Mouse (Mus musculus) ovary, postnatal 36 days (tissue): ENCODE results near the gene Parl.

Experiments used
- DNase-seq: peaks from one replicate; pipeline ENCODE4 v3.0.0; 2022; ENCODE audit warnings: low spot score, mixed read lengths

The Parl gene

GRCm38 (mm10) chr16:20301770-20302649 lies at the start of gene Parl:
Gene Parl (minus strand): TSS chr16:20302387.
- peak; percentile 78 for DNase-seq

GRCm38 (mm10) chr16:20345464-20345863 lies 43.3 kb upstream of the Parl start:
- no peak for DNase-seq

GRCm38 (mm10) chr16:20338616-20339015 lies 36.4 kb upstream of the Parl start:
- DNase-seq = no peak

- no peak for DNase-seq
These were observed 32.7 kb upstream of the Parl start for GRCm38 (mm10) chr16:20334918-20335317.

GRCm38 (mm10) chr16:20328306-20328705 lies 26.1 kb upstream of the Parl start:
- no peak for DNase-seq

GRCm38 (mm10) chr16:20325286-20325685 lies 23.1 kb upstream of the Parl start, which contains the start of gene Cyp2ab1:
Gene Cyp2ab1 (minus strand): TSS chr16:20325404.
- no peak for DNase-seq

GRCm38 (mm10) chr16:20323907-20324306 lies 21.7 kb upstream of the Parl start:
- DNase-seq = no peak

GRCm38 (mm10) chr16:20322274-20322673 lies 20.1 kb upstream of the Parl start:
- DNase-seq = no peak

- no peak for DNase-seq
These were observed 14.6 kb upstream of the Parl start for GRCm38 (mm10) chr16:20316770-20317169.

GRCm38 (mm10) chr16:20315266-20315665 lies 13.1 kb upstream of the Parl start:
- DNase-seq = no peak

- DNase-seq = no peak
These were observed 10.1 kb upstream of the Parl start for GRCm38 (mm10) chr16:20312272-20312671.

- DNase-seq = no peak
These were observed 2.1 kb downstream of the Parl start for GRCm38 (mm10) chr16:20300076-20300475.

- no peak for DNase-seq
These were observed 21.9 kb downstream of the Parl start for GRCm38 (mm10) chr16:20280238-20280637.

- no peak for DNase-seq
These were observed 22.8 kb downstream of the Parl start for GRCm38 (mm10) chr16:20279395-20279794.

- no peak for DNase-seq
These were observed 29.2 kb downstream of the Parl start for GRCm38 (mm10) chr16:20272994-20273393.

GRCm38 (mm10) chr16:20271339-20271738 lies 30.8 kb downstream of the Parl start:
- DNase-seq = no peak

GRCm38 (mm10) chr16:20265089-20265488 lies 37.1 kb downstream of the Parl start:
- no peak for DNase-seq

GRCm38 (mm10) chr16:20257926-20258325 lies 44.3 kb downstream of the Parl start:
- no peak for DNase-seq

GRCm38 (mm10) chr16:20248442-20249174 lies 53.6 kb downstream of the Parl start:
- no peak for DNase-seq

GRCm38 (mm10) chr16:20247103-20247502 lies 55.1 kb downstream of the Parl start:
- DNase-seq = no peak

GRCm38 (mm10) chr16:20240468-20241414 lies 61.4 kb downstream of the Parl start, which contains the start of gene Map6d1:
Gene Map6d1 (minus strand): TSS chr16:20241358.
- peak; percentile 56 for DNase-seq

- no peak for DNase-seq
These were observed 63.5 kb downstream of the Parl start for GRCm38 (mm10) chr16:20238646-20239045.
